Comparison of ENCODE assay signal across 21 mouse cellular contexts in the genomic region with DNA sequence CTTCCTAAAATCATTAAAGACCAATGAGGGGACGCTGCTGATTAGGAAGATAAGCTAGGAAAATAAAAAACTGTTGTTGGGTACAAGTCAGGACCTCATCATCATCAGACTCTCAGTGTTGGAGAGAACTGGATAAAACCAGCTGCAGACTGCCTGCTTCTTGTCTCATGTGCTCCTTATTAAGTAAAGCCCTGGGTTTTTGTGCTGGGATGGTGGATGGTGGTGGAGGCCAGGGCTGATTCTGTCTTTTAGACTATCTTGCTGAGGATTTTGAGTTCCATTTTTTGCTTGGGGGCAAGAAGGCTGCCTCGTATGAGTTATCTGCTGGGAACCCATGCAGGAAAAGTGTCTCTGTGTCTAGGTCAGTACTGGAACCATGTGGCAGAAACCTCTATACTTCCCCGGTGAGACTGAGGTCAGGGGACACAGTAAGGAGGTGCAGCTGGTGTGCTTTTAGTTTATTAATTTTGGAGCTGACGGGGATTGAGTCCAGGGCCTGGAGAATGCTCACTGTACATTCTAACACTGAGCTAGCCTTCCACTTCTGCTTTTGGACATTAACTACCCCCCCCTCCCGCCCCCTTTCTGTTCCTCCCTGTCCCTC.
DNase-seq lines count a peak whose midpoint lies in the region; ATAC-seq and TF ChIP-seq lines count a peak whose summit lies in the region.
"Had no signal": no experiment of that assay in that cellular context is flagged by ENCODE, and none has a peak within 500 bp of the region (broad histone marks: within the 10 kb centered on the region; RNA-seq: fewer than 3 reads in every experiment).

No protein-coding gene starts in this region.

- ATAC-seq in forebrain, embryonic 15.5 days (replicated peaks) = no peak
- ATAC-seq in kidney, postnatal 0 days (replicated peaks; ENCODE audit: low FRiP score, low read depth) = no peak
- ATAC-seq: forebrain, postnatal 0 days; lung, postnatal 0 days had no signal

- 0 out of 2 replicates have a peak overlapping the region, but pooled peaks have one; percentile 40 for H3K27ac ChIP-seq in forebrain, embryonic 10.5 days
- no peak overlapping the region for H3K27ac ChIP-seq in forebrain, embryonic 15.5 days (replicated peaks)
- no peak overlapping the region for H3K27ac ChIP-seq in kidney, postnatal 0 days
- peak overlapping the region; percentile 79 for H3K27ac ChIP-seq in limb, embryonic 10.5 days
- H3K27ac ChIP-seq: heart, adult 2 months; midbrain, embryonic 10.5 days; neural tube, embryonic 15.5 days; stomach, postnatal 0 days had no signal

- H3K9me3 ChIP-seq in forebrain, embryonic 10.5 days = no peaks in the 10 kb centered on the region
- no peaks in the 10 kb centered on the region for H3K9me3 ChIP-seq in forebrain, embryonic 15.5 days
- no peaks in the 10 kb centered on the region for H3K9me3 ChIP-seq in kidney, postnatal 0 days (replicated peaks; ENCODE audit: low read length)
- no peaks in the 10 kb centered on the region for H3K9me3 ChIP-seq in limb, embryonic 10.5 days (replicated peaks)
- H3K9me3 ChIP-seq: midbrain, embryonic 10.5 days; neural tube, embryonic 15.5 days had no signal

- no peaks in the 10 kb centered on the region for H3K36me3 ChIP-seq in forebrain, embryonic 10.5 days (replicated peaks)
- H3K36me3 ChIP-seq in forebrain, embryonic 15.5 days = no peaks in the 10 kb centered on the region
- no peaks in the 10 kb centered on the region for H3K36me3 ChIP-seq in kidney, postnatal 0 days (ENCODE audit: insufficient read depth, low read length)
- H3K36me3 ChIP-seq in limb, embryonic 10.5 days = no peaks in the 10 kb centered on the region
- H3K36me3 ChIP-seq: midbrain, embryonic 10.5 days; neural tube, embryonic 15.5 days had no signal

- H3K27me3 ChIP-seq in forebrain, embryonic 10.5 days (ENCODE audit: poor library complexity, severe bottlenecking) = no peaks in the 10 kb centered on the region
- H3K27me3 ChIP-seq in forebrain, embryonic 15.5 days = no peaks in the 10 kb centered on the region
- H3K27me3 ChIP-seq in kidney, postnatal 0 days (ENCODE audit: insufficient read depth, low read length) = no peaks in the 10 kb centered on the region
- no peaks in the 10 kb centered on the region for H3K27me3 ChIP-seq in limb, embryonic 10.5 days (ENCODE audit: low read depth, poor library complexity, severe bottlenecking)

- no peak overlapping the region for H3K4me3 ChIP-seq in forebrain, embryonic 10.5 days
- no peak overlapping the region for H3K4me3 ChIP-seq in forebrain, embryonic 15.5 days
- no peak overlapping the region for H3K4me3 ChIP-seq in kidney, postnatal 0 days (replicated peaks; ENCODE audit: low read depth, low read length)
- H3K4me3 ChIP-seq in limb, embryonic 10.5 days = no peak overlapping the region
- H3K4me3 ChIP-seq: heart, adult 2 months; midbrain, embryonic 10.5 days; neural tube, embryonic 15.5 days had no signal

- no peak overlapping the region for H3K4me2 ChIP-seq in forebrain, embryonic 15.5 days (replicated peaks)
- no peak overlapping the region for H3K4me2 ChIP-seq in kidney, postnatal 0 days (ENCODE audit: low read length)
- H3K4me2 ChIP-seq: neural tube, embryonic 15.5 days had no signal

- no peak for TF ChIP-seq CTCF in kidney, postnatal 0 days (IDR thresholded peaks at IDR 0.05; ENCODE audit: low read depth)

- DNase-seq in forebrain, embryonic 10.5 days (ENCODE audit: extremely low spot score, low spot score) = no peak
- peak; percentile 31 for DNase-seq in kidney, postnatal 0 days (ENCODE audit: low spot score)
- no peak for DNase-seq in kidney, postnatal 25 days
- DNase-seq in limb, embryonic 10.5 days (ENCODE audit: low spot score) = peak; percentile 48
- DNase-seq in cerebellum, adult 18-20 months = no peak
- no peak for DNase-seq in right cerebral cortex, postnatal 14 days
- DNase-seq: adrenal gland, postnatal 14 days; cerebellum, adult 8-10 months; forebrain, postnatal 0 days; gastrocnemius, postnatal 25 days; heart, adult 2 months; kidney, adult 18-20 months; kidney, postnatal 10 days; right cerebral cortex, adult 18-20 months; thymus, adult 2 months; thymus, postnatal 4 days had no signal

- no peak overlapping the region for H3K9ac ChIP-seq in forebrain, embryonic 15.5 days (replicated peaks)
- H3K9ac ChIP-seq in kidney, postnatal 0 days (ENCODE audit: low read depth, low read length) = no peak overlapping the region
- H3K9ac ChIP-seq: forebrain, postnatal 0 days; neural tube, embryonic 15.5 days had no signal

- peaks cover 6% of the 10 kb centered on the region for H3K4me1 ChIP-seq in forebrain, embryonic 10.5 days
- no peaks in the 10 kb centered on the region for H3K4me1 ChIP-seq in forebrain, embryonic 15.5 days
- H3K4me1 ChIP-seq in kidney, postnatal 0 days (replicated peaks; ENCODE audit: insufficient read depth, low read length) = no peaks in the 10 kb centered on the region; the same call in 1 of the 2 replicates
- H3K4me1 ChIP-seq in limb, embryonic 10.5 days = peaks cover 30% of the 10 kb centered on the region
- H3K4me1 ChIP-seq: midbrain, embryonic 10.5 days; neural tube, embryonic 15.5 days had no signal

- WGBS in forebrain, embryonic 10.5 days = 81% methylated on average over 5 of the region's 5 CpGs
- 76% methylated on average over 5 of the region's 5 CpGs for WGBS in forebrain, embryonic 15.5 days
- 53% methylated on average over 5 of the region's 5 CpGs for WGBS in kidney, postnatal 0 days
- 41% methylated on average over 5 of the region's 5 CpGs for WGBS in limb, embryonic 10.5 days

Comparison
In these comparisons a context has a peak if more than half of its experiments do, and no peak if none do; other contexts are left out.
1. DNase-seq: peak in kidney, postnatal 0 days (single experiment) and limb, embryonic 10.5 days (single experiment); none in forebrain, embryonic 10.5 days (single experiment), kidney, postnatal 25 days (0 of 2), cerebellum, adult 18-20 months (0 of 2) and right cerebral cortex, postnatal 14 days (single experiment).
2. H3K27ac ChIP-seq: peak in forebrain, embryonic 10.5 days (single experiment) and limb, embryonic 10.5 days (single experiment); none in forebrain, embryonic 15.5 days (single experiment) and kidney, postnatal 0 days (single experiment).